Mouse (Mus musculus): ENCODE measurements around the gene Zmynd8.

Gene Zmynd8

GRCm38 (mm10) chr2:165898202-165899194 is at the start of gene Zmynd8:
Zmynd8 (minus strand) TSS chr2:165899016.
- no peak for DNase-seq

GRCm38 (mm10) chr2:165948007-165948406 is 49.2 kb upstream of the Zmynd8 start:
- DNase-seq, result no peak

- DNase-seq, result no peak
These were observed 47.3 kb upstream of the Zmynd8 start for GRCm38 (mm10) chr2:165946046-165946564.

GRCm38 (mm10) chr2:165944576-165945351 is 45.9 kb upstream of the Zmynd8 start:
- no peak for DNase-seq

- no peak for DNase-seq
These were observed 44.3 kb upstream of the Zmynd8 start for GRCm38 (mm10) chr2:165943113-165943512.

GRCm38 (mm10) chr2:165936106-165936505 is 37.3 kb upstream of the Zmynd8 start:
- DNase-seq, result peak; percentile 81

GRCm38 (mm10) chr2:165927705-165928104 is 28.9 kb upstream of the Zmynd8 start:
- no peak for DNase-seq

GRCm38 (mm10) chr2:165926191-165926590 is 27.4 kb upstream of the Zmynd8 start:
- no peak for DNase-seq

GRCm38 (mm10) chr2:165925144-165925543 is 26.3 kb upstream of the Zmynd8 start:
- DNase-seq, result no peak

- DNase-seq, result no peak
These were observed 25.9 kb upstream of the Zmynd8 start for GRCm38 (mm10) chr2:165924695-165925094.

GRCm38 (mm10) chr2:165923715-165924114 is 24.9 kb upstream of the Zmynd8 start:
- DNase-seq, result no peak

GRCm38 (mm10) chr2:165922994-165923393 is 24.2 kb upstream of the Zmynd8 start:
- no peak for DNase-seq

GRCm38 (mm10) chr2:165922047-165922728 is 23.4 kb upstream of the Zmynd8 start:
- DNase-seq, result peak; percentile 87

- peak; percentile 97 for DNase-seq
These were observed 15.5 kb upstream of the Zmynd8 start for GRCm38 (mm10) chr2:165914298-165914697.

GRCm38 (mm10) chr2:165913073-165913472 is 14.3 kb upstream of the Zmynd8 start:
- DNase-seq, result no peak

GRCm38 (mm10) chr2:165909731-165910130 is 10.9 kb upstream of the Zmynd8 start:
- peak; percentile 79 for DNase-seq

GRCm38 (mm10) chr2:165907199-165907598 is 8.4 kb upstream of the Zmynd8 start:
- no peak for DNase-seq

GRCm38 (mm10) chr2:165906332-165906945 is 7.6 kb upstream of the Zmynd8 start:
- DNase-seq, result peak; percentile 58

- no peak for DNase-seq
These were observed 2.2 kb upstream of the Zmynd8 start for GRCm38 (mm10) chr2:165901127-165901384.

GRCm38 (mm10) chr2:165900351-165901126 is 1.7 kb upstream of the Zmynd8 start:
- no peak for DNase-seq

- no peak for DNase-seq
These were observed 1.1 kb upstream of the Zmynd8 start for GRCm38 (mm10) chr2:165899923-165900322.

- DNase-seq, result no peak
These were observed 658 bp upstream of the Zmynd8 start for GRCm38 (mm10) chr2:165899474-165899873.
